Mouse (Mus musculus): Measurements from ENCODE around the gene Gm28998. TPM values are rescaled to one million over a fixed set of nuclear protein-coding genes. Genes with fewer than 3 reads are reported as not detected.
"Not testable (repeated sequence)": the region's sequence is repeated elsewhere in the genome, so short reads cannot be mapped to it uniquely, and the experiment has no call there.

Gene Gm28998
- polyA plus RNA-seq (2015; fragmentation: Nextera tagmentation; extraction: Ambion mirVana): not detected in 2 replicates

GRCm38 (mm10) chrY:7253487-7253886, at the start of gene Gm28998:
Gm28998 (plus strand) TSS chrY:7253787.
- not testable (repeated sequence) for H3K4me3 ChIP-seq; H3K27me3 ChIP-seq (replicated peaks); H3K27ac ChIP-seq; H3K4me2 ChIP-seq; H3K4me1 ChIP-seq; H3K36me3 ChIP-seq (replicated peaks); ATAC-seq (replicated peaks); H3K9me3 ChIP-seq; H3K9ac ChIP-seq
- WGBS: no CpG with 5 or more reads among the region's 8 CpGs

Other genes starting within 250 kb of the Gm28998 start
- gene Gm21244, start 84.5 kb upstream of the Gm28998 start, polyA plus RNA-seq (2015; fragmentation: Nextera tagmentation; extraction: Ambion mirVana): not detected in 2 replicates
- gene Gm21788, start 151.2 kb downstream of the Gm28998 start, polyA plus RNA-seq (2015; fragmentation: Nextera tagmentation; extraction: Ambion mirVana): not detected in 2 replicates